Mouse (Mus musculus) megakaryocyte, adult 5-6 weeks (primary cell): ENCODE measurements at regions not wholly inside any gene's neighbourhood (a gene's known extent, or its start where the extent isn't known, plus 50 kb on each side); places are given as distances from the start of the nearest gene placed in this dataset.
A peak's percentile ranks its signal among the peaks of the same experiment; 100 is the strongest.

Source experiments
- ATAC-seq: 2 replicates; pipeline ENCODE4 v1.8.0; 2016; ENCODE audit warnings: mild to moderate bottlenecking, inconsistent platforms; ENCODE audit not compliant: poor library complexity, severe bottlenecking

DNA sequence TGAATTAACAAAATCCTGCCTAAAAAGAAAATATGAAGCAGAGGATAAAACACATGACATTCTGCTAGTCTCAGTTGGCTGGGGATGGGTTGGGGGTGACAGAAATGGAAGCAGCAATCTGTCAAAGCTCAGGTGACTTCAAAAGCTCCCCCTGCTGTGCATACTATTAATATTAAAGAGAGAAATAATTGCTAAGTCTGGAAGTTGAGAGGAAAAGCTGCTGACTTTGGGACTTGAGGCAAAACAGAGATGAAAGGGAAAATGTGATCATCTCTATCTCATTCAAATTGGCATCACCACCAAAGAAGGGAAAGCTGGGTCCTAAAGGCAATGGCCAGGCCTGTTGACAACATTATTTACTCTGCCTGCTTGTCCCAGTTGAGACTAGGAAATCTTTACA, 90.8 kb downstream of the Rpe65 start:
- no peak for ATAC-seq

DNA sequence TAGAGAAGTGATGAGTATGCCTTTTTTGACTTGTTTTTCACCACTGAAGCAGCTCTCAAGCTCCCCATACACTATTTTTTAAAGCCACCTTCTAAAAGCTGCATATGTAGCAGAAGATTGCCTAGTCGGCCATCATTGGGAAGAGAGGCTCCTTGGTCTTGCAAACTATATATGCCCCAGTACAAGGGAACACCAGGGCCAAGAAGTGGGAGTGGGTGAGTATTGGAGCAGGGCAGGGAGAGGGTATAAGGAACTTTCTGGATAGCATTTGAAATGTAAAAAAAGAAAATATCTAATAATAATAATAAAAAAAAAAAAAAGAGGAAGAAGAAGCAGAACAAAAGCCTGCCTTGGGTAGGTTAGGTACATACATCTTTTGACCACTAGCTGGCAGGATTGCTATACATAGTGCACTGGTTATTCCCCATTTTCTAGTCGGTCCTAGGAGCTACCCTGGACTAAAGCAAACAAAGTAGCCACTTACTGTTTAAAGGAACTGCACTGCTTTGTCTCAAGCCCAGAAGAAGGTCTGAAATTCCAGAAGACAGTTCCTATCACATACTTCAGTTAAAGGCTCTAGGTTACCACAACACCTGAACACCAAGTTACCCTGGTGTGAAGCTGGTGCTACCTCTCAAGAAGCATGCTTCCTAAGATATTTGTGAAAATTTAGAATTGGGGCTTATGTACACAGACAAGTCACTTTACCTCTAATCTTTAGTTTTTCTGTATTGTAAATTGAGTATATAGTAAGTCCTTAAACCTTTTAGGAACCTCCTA, 114.9 kb upstream of the Wls start:
- ATAC-seq, result peak; percentile 78

DNA sequence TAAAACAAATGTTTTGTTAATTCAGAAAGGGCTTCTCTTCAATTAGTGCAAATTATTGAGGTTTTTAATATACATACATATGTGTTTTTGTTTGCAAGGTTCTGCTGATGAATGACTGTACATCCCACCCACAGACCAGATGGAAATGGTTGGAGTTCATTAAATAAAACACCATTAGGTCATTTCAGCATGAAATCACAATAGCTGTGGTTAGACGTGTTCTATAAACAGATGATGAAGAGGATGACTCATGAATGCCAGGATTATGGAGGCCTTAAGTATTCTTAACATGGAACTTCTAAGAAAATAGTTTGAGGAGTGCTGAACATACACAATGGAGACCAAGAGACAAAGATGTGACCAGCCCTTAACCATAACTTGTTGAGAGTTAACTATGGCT, 107.3 kb upstream of the Wls start:
- ATAC-seq, result no peak

DNA sequence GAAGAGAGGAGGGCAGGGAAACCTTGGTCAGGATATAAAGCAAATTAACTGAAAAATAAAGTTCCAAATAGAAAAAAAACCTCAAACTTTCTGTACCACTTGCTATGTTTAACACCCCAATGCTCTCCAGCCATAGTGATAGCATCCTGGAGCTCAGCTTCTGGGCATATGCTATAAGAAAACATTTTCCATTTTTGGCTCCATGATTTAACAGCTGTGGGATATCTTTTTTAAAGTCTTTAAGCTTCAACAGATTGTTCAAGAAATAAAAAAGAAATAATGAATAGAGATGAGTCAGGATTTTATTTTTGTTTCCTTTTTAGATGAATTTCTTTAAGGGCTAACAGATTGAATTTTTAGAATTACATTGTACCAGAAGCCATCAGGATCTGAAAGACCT, 106.3 kb upstream of the Wls start:
- no peak for ATAC-seq

DNA sequence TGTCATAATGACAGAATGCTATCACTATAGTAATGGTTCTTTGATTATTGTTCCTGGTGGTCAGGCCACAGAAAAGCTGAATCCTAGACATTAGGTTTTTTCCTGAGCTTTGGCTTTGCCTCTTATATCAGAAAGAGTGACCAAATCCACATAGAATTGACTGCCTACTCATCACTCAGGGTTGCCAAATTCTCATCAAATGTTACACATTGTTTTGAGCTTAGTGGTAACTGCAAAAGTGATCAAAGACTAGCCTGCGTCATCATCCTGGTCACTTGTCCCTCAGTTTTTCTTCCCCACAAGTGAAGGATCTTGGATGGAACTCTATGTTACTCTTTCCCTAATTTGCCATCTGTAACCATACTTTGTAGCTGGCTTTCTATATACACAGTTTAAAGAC, 104.9 kb upstream of the Wls start:
- ATAC-seq, result no peak

DNA sequence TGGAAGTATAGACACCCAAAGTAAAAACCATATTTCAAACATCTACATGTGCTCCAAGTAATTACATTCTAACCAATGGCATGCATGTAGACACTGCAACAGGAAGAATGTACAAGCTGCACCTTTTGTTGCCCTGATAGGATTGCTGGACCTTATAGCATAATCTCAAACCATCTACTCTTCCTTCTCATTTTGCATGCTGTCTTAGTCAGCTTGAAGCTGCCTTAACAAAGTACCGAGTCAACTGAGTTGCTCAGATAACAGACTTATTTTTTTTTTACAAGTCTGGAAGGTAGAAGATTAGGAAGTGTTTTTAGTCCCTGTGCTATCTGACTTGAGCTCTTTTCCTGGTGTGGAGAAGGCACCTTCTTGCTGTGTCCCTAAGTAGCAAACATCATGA, 103.4 kb upstream of the Wls start:
- no peak for ATAC-seq

DNA sequence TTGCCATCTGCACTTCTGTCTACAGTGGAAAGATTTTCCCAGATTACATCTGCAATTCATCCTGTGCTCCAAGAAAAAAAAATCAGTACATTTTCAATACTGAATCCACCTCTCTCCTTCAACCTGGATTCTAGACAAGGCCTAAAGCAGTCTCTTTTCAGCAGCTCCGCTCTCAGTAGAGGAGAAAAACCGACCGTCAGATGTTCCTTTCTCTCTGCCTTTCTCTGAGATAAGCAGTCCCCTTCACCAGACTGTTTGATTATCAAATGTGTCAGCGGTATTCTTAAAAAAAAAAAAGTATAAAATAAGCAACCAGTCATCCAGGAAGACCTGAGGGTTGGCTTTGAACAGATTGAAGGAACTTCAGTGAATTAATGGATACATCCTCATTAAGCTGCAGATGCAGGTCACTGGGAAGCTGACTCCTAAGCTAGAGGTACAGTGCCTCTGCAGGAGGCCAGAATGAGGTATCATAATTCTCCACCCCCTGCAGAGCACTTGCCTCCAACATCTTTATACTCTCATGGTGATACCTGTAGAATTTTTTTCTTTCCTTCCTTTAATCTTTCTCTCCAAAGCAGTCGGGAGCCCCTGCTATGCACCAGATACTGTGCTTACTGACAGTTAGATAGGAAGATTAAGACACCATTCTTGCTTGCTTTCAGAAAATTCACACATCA, 98.7 kb upstream of the Wls start:
- ATAC-seq, result no peak

DNA sequence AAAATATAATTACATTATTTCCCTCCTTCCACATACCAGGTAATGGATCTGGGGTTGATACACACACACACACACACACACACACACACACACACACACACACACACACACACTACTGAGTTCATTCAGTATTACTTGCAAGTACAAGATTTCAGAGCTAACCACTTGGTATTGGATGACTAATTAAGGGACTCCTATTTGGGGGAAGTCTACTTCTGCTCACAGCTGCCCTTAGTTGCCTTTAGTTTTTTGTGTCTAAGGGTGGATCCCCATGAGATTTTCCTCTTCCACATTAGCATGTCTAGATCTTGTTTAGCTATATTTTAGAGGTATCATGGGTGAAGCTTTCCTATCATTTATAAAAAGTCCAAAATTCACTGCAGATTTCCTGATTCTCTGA, 97.7 kb upstream of the Wls start:
- no peak for ATAC-seq

DNA sequence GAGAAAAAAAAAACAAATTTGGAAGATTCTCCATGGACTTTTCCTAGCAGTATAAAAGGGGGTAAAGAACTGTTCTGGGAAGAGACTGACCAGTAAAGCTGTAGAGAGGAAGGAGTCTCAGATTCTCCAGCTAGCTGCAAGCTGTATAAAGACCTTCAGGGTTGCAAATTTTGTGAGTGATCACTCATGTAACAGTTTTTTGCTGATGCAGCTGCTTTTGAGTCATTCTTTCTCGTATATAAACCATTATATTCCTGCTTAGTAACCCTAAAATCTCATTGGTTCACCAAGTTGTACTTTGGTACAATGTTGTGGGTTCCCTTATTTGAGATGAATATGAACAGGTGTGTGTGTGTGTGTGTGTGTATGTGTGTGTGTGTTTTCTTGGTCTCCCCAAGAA, 79.7 kb upstream of the Wls start:
- no peak for ATAC-seq

DNA sequence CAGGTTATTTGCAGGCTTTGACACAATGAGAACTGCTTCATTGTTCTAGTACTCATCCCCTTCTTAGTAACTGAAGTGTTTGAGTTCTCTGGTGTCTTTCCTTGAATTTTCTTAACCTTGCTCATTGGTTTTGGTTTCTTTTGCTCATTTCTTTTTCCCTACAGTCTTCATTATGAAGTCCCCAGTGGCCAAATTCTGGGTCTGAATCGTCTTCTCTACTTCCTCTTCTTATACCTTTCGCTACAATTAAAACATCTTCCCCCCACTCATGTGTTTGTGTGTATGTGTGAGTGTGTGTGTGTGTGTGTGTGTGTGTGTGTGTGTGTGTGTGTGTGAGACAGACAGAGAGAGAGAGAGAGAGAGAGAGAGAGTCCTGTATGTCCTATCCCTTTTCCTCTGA, 79.2 kb upstream of the Wls start:
- ATAC-seq, result no peak

DNA sequence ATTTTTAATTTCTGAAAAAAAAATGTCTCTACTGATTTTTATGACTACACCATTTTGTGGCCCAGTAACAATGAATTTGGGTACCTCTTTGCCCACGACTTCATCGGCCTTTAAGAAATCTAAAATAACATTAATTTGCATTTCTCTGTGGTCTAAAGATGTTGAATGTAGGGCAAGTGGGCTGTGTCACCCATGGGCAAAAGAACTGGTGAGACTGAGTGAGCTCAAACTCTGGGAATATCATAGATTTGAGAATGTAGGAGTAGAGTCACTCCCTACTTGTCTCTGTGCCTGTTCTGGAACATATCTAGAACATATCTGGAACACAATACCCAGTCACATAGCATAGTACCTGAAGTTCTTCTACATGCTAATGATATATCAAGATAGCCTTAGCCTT, 78.5 kb upstream of the Wls start:
- ATAC-seq, result no peak

DNA sequence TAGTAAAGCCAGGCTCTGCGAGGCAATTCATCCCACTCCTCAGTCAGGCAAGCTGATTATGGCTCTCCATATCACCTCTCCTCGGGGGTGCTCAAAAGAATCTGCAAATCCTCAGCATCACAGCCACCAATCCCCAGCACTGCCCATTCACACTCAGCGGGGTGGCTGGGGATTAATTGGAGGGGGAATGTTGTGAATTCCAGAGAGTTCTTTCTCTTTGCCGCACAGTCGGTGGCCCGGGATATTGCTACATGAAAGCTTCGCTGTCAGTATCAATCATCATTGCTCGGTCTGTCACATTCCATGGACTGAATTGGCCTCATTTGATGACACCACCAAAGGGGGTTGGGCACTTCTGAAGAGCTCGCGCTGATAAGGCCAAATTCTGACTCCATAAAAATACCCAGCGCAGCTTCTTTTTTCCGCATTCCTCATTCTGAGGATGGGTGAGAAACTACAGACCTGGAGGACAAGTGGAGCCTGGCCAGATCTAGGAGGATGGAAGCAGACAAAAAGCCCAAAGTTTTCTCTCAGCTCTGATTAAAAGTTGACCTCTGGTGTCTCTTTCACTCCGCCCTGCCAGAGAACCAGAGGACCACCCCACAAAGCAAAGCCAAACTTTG, 57.1 kb upstream of the Wls start:
- no peak for ATAC-seq

DNA sequence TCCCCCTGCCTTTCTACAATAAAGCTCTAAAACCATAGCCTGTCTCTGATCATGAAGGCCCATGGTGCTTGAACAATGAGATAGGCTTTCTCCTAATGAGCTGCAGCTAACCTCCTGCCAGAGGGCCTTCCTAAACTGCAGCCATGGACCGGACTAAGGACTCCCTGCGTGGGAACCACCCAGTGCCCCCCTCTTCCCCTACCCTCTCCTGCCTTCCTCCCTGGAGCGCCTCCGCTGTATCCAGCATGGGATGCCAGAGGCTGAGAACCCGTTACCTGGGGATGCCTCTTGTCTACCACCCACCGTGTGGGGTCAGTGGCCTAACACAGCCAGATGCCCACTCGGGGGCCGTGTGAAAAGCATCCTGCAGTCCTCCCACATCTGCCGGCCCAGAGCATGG, 51.7 kb upstream of the Wls start:
- ATAC-seq, result no peak
